Mouse (Mus musculus) midbrain, embryonic 11.5 days (tissue): ENCODE data around the gene Gsg1. TPM values are rescaled to one million over a fixed set of nuclear protein-coding genes. Genes with fewer than 3 reads are reported as not detected.

Source experiments
- ATAC-seq: fragments of 200-750 bp; cut with Nextera tagmentation; 2 replicates; pipeline ENCODE4 v1.8.0; 2017; ENCODE audit warnings: moderate TSS enrichment, moderate library complexity; ENCODE audit not compliant: low FRiP score
- DNase-seq: peaks from one replicate; pipeline ENCODE4 v3.0.0; 2015; ENCODE audit warnings: low spot score; ENCODE audit errors: missing footprints
- H3K27ac ChIP-seq: fragments of 300-500 bp; sonication (generic); 2 replicates; pipeline ENCODE4 v1.5.1; 2014; ENCODE audit warnings: low read depth, low read length
- H3K27me3 ChIP-seq: fragments of 300-500 bp; sonication (generic); 2 replicates; pipeline ENCODE4 v1.6.1; 2014; ENCODE audit warnings: mild to moderate bottlenecking, low read length, moderate library complexity, mixed read lengths; ENCODE audit not compliant: control insufficient read depth, insufficient read depth
- H3K36me3 ChIP-seq: fragments of 300-500 bp; sonication (generic); 2 replicates; pipeline ENCODE4 v1.6.1; 2014; ENCODE audit warnings: mild to moderate bottlenecking, low read length, moderate library complexity, mixed read lengths; ENCODE audit not compliant: control insufficient read depth, insufficient read depth
- H3K4me1 ChIP-seq: fragments of 300-500 bp; sonication (generic); 2 replicates; pipeline ENCODE4 v1.6.1; 2014; ENCODE audit warnings: low read length; ENCODE audit not compliant: control insufficient read depth, insufficient read depth
- H3K4me2 ChIP-seq: fragments of 300-500 bp; sonication (generic); 2 replicates; pipeline ENCODE4 v1.6.1; 2014; ENCODE audit warnings: mild to moderate bottlenecking, moderate library complexity
- H3K4me3 ChIP-seq: fragments of 300-500 bp; sonication (generic); 2 replicates; pipeline ENCODE4 v1.5.1; 2014; ENCODE audit warnings: low read depth, low read length
- H3K9ac ChIP-seq: fragments of 300-500 bp; sonication (generic); 2 replicates; pipeline ENCODE4 v1.6.1; 2014; ENCODE audit warnings: low read length
- H3K9me3 ChIP-seq: fragments of 300-500 bp; sonication (generic); 2 replicates; pipeline ENCODE4 v1.6.1; 2016; ENCODE audit warnings: low read length; ENCODE audit not compliant: control insufficient read depth
- WGBS: fragments of 180-500 bp; shearing (Covaris S2); extraction: QIAGEN DNeasy Blood & Tissue Kit; methylation state at CpG from one replicate; pipeline ENCODE4 v1.1.7; 2014; 5-methylcytosine and 5-hydroxymethylcytosine counted together
- polyA plus RNA-seq: library from polyadenylated mRNA; unstranded; fragments of >200 nt; fragmentation: Nextera tagmentation; extraction: Ambion mirVana; gene quantifications from 2 replicates; pipeline ENCODE4 v1.2.1, GENCODE M21; 2014

The Gsg1 gene
- polyA plus RNA-seq, 1 experiment from 2014 or later, result 0.16 TPM

DNA sequence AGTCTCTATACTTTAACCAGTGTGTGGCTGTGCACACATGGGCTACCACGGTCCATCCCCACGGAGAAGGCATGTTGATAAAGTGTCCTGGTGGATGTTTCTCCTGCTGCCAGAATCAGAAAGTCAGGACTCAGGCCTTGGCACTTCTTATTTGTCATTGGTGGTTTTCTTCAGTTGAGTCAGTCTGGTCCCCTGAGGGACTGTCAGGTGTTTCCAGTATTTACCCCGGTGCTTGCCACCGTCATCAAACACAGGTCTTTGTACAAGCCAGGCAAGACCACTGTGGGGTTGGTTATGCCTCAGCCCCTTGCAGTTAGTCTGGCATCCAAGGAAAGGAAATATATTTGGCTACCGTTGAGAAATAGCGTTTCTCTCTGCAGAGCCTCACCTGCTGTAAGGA, 23.6 kb downstream of the Gsg1 start:
- Histone ChIP-seq H3K4me2 (no peak overlapping the region), H3K27me3 (no peaks in the 10 kb centered on the region), H3K27ac (no peak overlapping the region), H3K9me3 (no peaks in the 10 kb centered on the region), H3K4me1 (peaks cover 8% of the 10 kb centered on the region; the same call in 1 of the 2 replicates), H3K4me3 (no peak overlapping the region), H3K36me3 (no peaks in the 10 kb centered on the region), H3K9ac (no peak overlapping the region)
- 93% methylated on average over 6 of the region's 6 CpGs for WGBS
- DNase-seq (no peak), ATAC-seq (no peak)

DNA sequence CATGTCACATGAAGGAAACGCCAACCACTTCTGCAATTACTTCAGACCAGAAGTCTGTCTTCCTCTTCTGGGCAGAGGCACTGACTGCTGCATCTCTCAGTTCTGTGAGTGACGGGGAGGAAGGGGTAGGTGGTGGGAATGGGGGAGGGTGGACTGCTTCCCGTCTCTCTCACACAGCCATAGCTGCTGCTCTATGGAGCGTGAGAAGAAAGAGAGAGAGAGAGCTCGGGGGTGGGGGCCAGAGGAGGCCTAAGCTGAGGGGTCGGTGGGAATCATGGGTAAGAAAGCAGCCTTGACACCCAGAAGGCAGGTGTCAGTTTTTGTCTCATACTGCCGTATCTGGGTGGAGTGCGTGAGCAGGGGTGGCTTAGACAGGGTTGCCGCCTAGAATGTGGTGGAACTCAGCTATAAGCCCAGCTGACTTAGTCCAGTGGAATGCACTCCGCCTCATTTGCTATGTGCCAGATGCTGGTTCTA, 25.6 kb downstream of the Gsg1 start:
- Histone ChIP-seq H3K27me3 (no peaks in the 10 kb centered on the region), H3K9me3 (no peaks in the 10 kb centered on the region), H3K36me3 (no peaks in the 10 kb centered on the region), H3K4me3 (no peak overlapping the region), H3K4me2 (no peak overlapping the region), H3K27ac (no peak overlapping the region), H3K4me1 (peaks cover 11% of the 10 kb centered on the region; the same call in 1 of the 2 replicates), H3K9ac (no peak overlapping the region)
- WGBS, result 42% methylated on average over 10 of the region's 10 CpGs
- DNase-seq (no peak), ATAC-seq (peak; percentile 74)

DNA sequence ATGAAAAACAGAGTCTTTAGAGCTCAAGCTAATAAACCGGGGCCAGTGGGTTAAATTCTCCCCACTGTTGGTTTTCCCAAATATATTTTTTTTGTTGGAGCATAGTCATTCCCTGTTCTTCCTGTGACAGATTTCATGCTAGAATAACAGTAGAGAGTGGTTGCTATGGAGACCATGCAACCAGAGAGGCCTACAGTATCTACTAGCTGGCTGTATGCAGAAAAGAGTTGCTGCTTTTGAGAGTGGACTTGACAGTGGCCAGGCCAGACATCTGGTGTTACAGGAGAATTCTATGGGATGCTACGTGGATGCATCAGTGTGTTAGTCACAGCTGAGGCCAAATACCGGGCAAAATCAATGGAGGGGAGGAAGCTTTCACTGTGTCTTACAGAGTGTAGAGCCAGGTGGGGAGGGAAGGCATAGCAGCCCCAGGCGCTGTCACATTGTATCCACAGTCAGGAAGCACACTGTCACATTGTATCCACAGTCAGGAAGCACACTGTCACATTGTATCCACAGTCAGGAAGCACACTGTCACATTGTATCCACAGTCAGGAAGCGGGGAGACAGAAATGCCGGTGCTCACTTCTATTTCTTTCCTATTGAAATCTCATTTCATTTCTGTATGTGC, 30.2 kb downstream of the Gsg1 start:
- DNase-seq (no peak), ATAC-seq (no peak)
- H3K4me1 ChIP-seq, result peaks cover 7% of the 10 kb centered on the region; the same call in 1 of the 2 replicates
- H3K27ac ChIP-seq, result no peak overlapping the region
- 69% methylated on average over 6 of the region's 6 CpGs for WGBS
- H3K4me2 ChIP-seq, result no peak overlapping the region
- no peak overlapping the region for H3K4me3 ChIP-seq
- H3K36me3 ChIP-seq, result no peaks in the 10 kb centered on the region
- no peaks in the 10 kb centered on the region for H3K9me3 ChIP-seq
- no peak overlapping the region for H3K9ac ChIP-seq
- H3K27me3 ChIP-seq, result no peaks in the 10 kb centered on the region

DNA sequence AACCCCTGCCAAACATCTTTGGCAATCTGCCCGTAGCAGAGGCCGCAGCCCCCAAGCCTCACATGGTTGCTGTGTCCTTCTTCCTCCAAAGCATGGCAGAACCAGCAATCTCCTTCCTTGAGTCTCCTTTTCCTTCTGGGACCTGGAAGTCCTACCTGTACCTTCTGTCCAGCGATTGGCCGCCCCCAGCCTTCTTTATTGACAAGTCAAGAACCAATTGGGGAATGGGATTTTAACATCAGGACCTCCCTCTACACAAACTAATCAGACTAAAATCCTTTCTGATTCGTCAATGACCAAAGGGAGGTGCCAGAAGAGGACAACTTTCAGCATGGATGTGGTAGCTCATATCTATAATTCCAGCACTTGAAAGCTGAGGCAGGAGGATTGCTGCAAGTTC, 34.2 kb downstream of the Gsg1 start:
- Histone ChIP-seq H3K4me2 (no peak overlapping the region), H3K9ac (no peak overlapping the region), H3K9me3 (no peaks in the 10 kb centered on the region), H3K4me3 (no peak overlapping the region), H3K36me3 (no peaks in the 10 kb centered on the region), H3K4me1 (peaks cover 2% of the 10 kb centered on the region; the same call in 1 of the 2 replicates), H3K27me3 (no peaks in the 10 kb centered on the region), H3K27ac (no peak overlapping the region)
- DNase-seq (no peak), ATAC-seq (no peak)
- 86% methylated on average over 5 of the region's 5 CpGs for WGBS

DNA sequence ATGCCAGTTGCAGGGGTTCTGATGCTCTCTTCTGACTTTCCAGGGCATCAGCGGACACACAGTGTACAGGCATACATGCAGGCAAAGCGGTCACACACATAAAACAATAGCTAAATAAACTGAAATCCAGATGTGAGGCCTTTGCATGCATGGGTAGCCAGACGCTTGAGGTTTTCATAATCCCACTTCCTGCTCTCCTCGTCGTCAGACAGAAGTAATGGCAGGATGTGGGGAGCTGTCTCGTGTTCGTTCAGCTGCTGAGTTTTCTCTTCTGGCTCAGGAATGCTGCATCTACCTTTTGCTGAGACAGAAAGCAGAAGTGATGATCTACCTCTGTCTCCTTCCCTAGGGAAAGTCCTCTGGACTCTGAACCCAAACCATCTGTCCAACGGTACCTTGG, 35.8 kb downstream of the Gsg1 start:
- Histone ChIP-seq H3K27ac (no peak overlapping the region), H3K36me3 (no peaks in the 10 kb centered on the region), H3K9me3 (no peaks in the 10 kb centered on the region), H3K4me1 (no peaks in the 10 kb centered on the region), H3K9ac (no peak overlapping the region), H3K4me2 (no peak overlapping the region), H3K4me3 (no peak overlapping the region), H3K27me3 (no peaks in the 10 kb centered on the region)
- no peak for DNase-seq
- 78% methylated on average over 8 of the region's 8 CpGs for WGBS
- ATAC-seq, result no peak

DNA sequence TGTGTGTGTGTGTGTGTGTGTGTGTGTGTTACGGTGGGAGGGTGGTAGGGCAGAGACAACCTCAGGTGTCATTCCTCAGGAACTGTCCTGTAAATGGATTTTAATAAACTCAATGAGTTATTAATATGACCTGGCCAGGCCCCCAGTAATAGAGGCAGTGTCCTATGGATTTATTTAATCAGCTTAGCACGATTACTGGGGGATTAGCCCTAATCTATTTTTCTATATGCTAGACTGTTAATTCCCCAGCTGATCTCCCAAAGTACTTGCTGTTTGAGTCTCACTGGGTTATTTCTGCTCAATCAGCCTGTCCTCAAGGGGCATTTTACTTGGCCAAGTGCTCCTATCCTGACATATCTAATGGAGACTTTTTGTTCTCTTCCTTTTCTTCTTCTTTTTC, 41.5 kb downstream of the Gsg1 start:
- Histone ChIP-seq H3K4me2 (no peak overlapping the region), H3K36me3 (no peaks in the 10 kb centered on the region), H3K9ac (no peak overlapping the region), H3K4me1 (no peaks in the 10 kb centered on the region), H3K27me3 (no peaks in the 10 kb centered on the region), H3K9me3 (no peaks in the 10 kb centered on the region; the same call in 1 of the 2 replicates), H3K27ac (no peak overlapping the region), H3K4me3 (no peak overlapping the region)
- no peak for ATAC-seq
- no peak for DNase-seq
- WGBS, result 62% methylated on average over 2 of the region's 2 CpGs

DNA sequence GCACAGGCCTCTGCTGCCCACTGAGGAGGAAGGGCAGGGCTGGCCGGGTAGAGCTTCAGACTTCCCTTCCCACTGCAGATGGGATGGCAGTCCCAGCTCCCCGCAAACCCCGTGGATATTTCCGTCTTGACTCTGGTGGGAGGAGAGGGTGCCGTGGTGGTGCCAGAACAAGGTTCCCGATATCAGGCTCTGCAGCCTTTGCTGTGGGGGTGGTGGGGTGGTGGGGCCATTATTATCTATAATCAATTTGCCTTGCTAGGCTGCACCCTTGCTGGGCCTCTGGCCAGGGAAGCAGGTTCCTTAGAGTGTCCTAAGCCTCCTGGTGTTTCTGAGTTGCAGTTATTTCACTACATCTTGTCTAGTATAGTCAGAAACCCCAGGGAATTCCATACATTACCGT, 43.0 kb downstream of the Gsg1 start:
- Histone ChIP-seq H3K4me1 (no peaks in the 10 kb centered on the region), H3K9me3 (no peaks in the 10 kb centered on the region; the same call in 1 of the 2 replicates), H3K27ac (no peak overlapping the region), H3K9ac (no peak overlapping the region), H3K4me3 (no peak overlapping the region), H3K36me3 (no peaks in the 10 kb centered on the region), H3K4me2 (no peak overlapping the region), H3K27me3 (no peaks in the 10 kb centered on the region)
- DNase-seq (no peak), ATAC-seq (no peak)
- WGBS, result 87% methylated on average over 7 of the region's 7 CpGs

DNA sequence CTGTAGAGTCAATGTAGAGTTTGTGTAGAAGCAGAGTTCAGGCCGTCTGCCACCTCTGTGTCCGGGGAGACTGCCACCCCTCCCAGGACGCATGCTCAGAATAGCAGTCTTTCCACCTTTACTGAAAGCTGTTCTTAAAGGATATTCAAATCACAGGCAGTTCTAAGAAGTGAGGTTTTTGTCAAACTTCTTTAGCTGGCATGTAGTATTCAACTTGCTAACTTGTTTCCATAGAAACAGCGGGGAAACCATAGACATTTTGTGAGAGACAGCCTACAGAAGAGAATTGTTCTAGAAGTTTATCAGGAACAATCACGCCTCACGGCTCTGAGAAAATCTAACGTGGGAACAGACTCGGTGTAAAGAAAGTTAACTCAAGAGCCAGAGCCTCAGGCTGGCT, 47.2 kb downstream of the Gsg1 start:
- Histone ChIP-seq H3K36me3 (no peaks in the 10 kb centered on the region), H3K4me1 (no peaks in the 10 kb centered on the region), H3K27me3 (no peaks in the 10 kb centered on the region), H3K4me3 (no peak overlapping the region), H3K9ac (no peak overlapping the region), H3K9me3 (no peaks in the 10 kb centered on the region; the same call in 1 of the 2 replicates), H3K27ac (no peak overlapping the region), H3K4me2 (no peak overlapping the region)
- WGBS, result 49% methylated on average over 8 of the region's 8 CpGs
- DNase-seq, result no peak
- ATAC-seq, result no peak

DNA sequence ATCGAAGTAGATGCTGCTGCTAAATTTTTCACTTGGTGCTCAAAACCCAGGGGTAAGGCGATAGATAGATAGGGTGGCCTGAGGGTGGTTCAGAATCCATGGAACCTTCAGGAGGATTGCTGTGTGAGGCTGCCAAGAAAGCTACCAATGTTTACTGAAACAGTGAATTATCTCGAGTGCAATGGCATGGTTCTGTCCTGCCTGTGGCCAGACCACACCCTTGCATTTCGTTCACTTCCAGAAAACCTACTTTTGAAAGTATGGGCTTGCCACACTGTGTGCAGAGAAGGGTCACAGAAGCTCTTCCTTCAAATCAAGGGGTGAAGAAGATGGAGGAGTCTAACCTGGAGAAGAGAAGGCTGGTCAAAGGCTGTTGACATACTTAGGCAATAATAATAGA, 48.3 kb downstream of the Gsg1 start:
- Histone ChIP-seq H3K4me3 (no peak overlapping the region), H3K9ac (no peak overlapping the region), H3K4me2 (no peak overlapping the region), H3K4me1 (no peaks in the 10 kb centered on the region), H3K9me3 (no peaks in the 10 kb centered on the region; the same call in 1 of the 2 replicates), H3K27me3 (no peaks in the 10 kb centered on the region), H3K36me3 (no peaks in the 10 kb centered on the region), H3K27ac (no peak overlapping the region)
- DNase-seq (no peak), ATAC-seq (no peak)
- 92% methylated on average over 4 of the region's 4 CpGs for WGBS
